Mouse (Mus musculus): ENCODE data around the gene Mgat1. TPM values are rescaled to one million over a fixed set of nuclear protein-coding genes. Genes with fewer than 3 reads are reported as not detected.

Gene Mgat1
- total RNA-seq, 2 experiments from 2014 or later, result 35.7 to 39.5 TPM

GRCm38 (mm10) chr11:49236891-49237290, 7.1 kb upstream of the Mgat1 start:
- intact Hi-C loops (cut with DNase I; ENCODE audit: low total_unique reads), result no loop called here
- DNase-seq, result no peak

- no peak for DNase-seq
- intact Hi-C loops (cut with DNase I; ENCODE audit: low total_unique reads), result no loop called here
These were observed 6.5 kb upstream of the Mgat1 start for GRCm38 (mm10) chr11:49237532-49237931.

GRCm38 (mm10) chr11:49240310-49240709, 3.7 kb upstream of the Mgat1 start:
- no peak for DNase-seq
- intact Hi-C loops (cut with DNase I; ENCODE audit: low total_unique reads), result no loop called here

GRCm38 (mm10) chr11:49240874-49241273, 3.1 kb upstream of the Mgat1 start:
- DNase-seq, result no peak
- intact Hi-C loops (cut with DNase I; ENCODE audit: low total_unique reads), result no loop called here

- intact Hi-C loops (cut with DNase I; ENCODE audit: low total_unique reads), result no loop called here
These were observed 2.5 kb upstream of the Mgat1 start for GRCm38 (mm10) chr11:49241471-49241870.

GRCm38 (mm10) chr11:49242944-49243626, 906 bp upstream of the Mgat1 start:
- no peak for DNase-seq
- intact Hi-C loops (cut with DNase I; ENCODE audit: low total_unique reads), result no loop called here

More at GRCm38 (mm10) chr11:49241471-49241870, 2.5 kb upstream of the Mgat1 start:
- no peak for DNase-seq

GRCm38 (mm10) chr11:49244595-49244930, 572 bp downstream of the Mgat1 start:
- no peak for DNase-seq
- intact Hi-C loops (cut with DNase I; ENCODE audit: low total_unique reads), result no loop called here

GRCm38 (mm10) chr11:49245176-49245575, 1.2 kb downstream of the Mgat1 start:
- intact Hi-C loops (cut with DNase I; ENCODE audit: low total_unique reads), result no loop called here
- peak; percentile 46 for DNase-seq

GRCm38 (mm10) chr11:49245634-49246415, 1.8 kb downstream of the Mgat1 start:
- no peak for DNase-seq
- intact Hi-C loops (cut with DNase I; ENCODE audit: low total_unique reads), result no loop called here

- DNase-seq, result no peak
- intact Hi-C loops (cut with DNase I; ENCODE audit: low total_unique reads), result no loop called here
These were observed 2.5 kb downstream of the Mgat1 start for GRCm38 (mm10) chr11:49246523-49246922.

- intact Hi-C loops (cut with DNase I; ENCODE audit: low total_unique reads), result no loop called here
- DNase-seq, result no peak
These were observed 3.3 kb downstream of the Mgat1 start for GRCm38 (mm10) chr11:49247255-49247654.

GRCm38 (mm10) chr11:49248226-49248973, 4.4 kb downstream of the Mgat1 start:
- intact Hi-C loops (cut with DNase I; ENCODE audit: low total_unique reads), result no loop called here

GRCm38 (mm10) chr11:49248974-49249700, 5.1 kb downstream of the Mgat1 start:
- intact Hi-C loops (cut with DNase I; ENCODE audit: low total_unique reads), result no loop called here
- DNase-seq, result no peak

More at GRCm38 (mm10) chr11:49248226-49248973, 4.4 kb downstream of the Mgat1 start:
- no peak for DNase-seq

GRCm38 (mm10) chr11:49249811-49250421, 5.9 kb downstream of the Mgat1 start:
- no peak for DNase-seq
- intact Hi-C loops (cut with DNase I; ENCODE audit: low total_unique reads), result loop anchor here (5.0 kb wide), 1 partner anchor 48 kb away; the partner anchor contains the start of gene Zfp62

GRCm38 (mm10) chr11:49250422-49251379, 6.7 kb downstream of the Mgat1 start:
- peak; percentile 92 for DNase-seq
- intact Hi-C loops (cut with DNase I; ENCODE audit: low total_unique reads), result loop anchor here (5.0 kb wide), 1 partner anchor 48 kb away; the partner anchor contains the start of gene Zfp62

- intact Hi-C loops (cut with DNase I; ENCODE audit: low total_unique reads), result loop anchor here (5.0 kb wide), 1 partner anchor 49 kb away; the partner anchor contains the start of gene Zfp62
- no peak for DNase-seq
These were observed 7.4 kb downstream of the Mgat1 start for GRCm38 (mm10) chr11:49251380-49251761.

GRCm38 (mm10) chr11:49252048-49252447, 8.1 kb downstream of the Mgat1 start:
- intact Hi-C loops (cut with DNase I; ENCODE audit: low total_unique reads), result loop anchor here (5.0 kb wide), 1 partner anchor 50 kb away; the partner anchor contains the start of gene Zfp62
- no peak for DNase-seq

GRCm38 (mm10) chr11:49253035-49253434, 9.0 kb downstream of the Mgat1 start:
- intact Hi-C loops (cut with DNase I; ENCODE audit: low total_unique reads), result loop anchor here (5.0 kb wide), 1 partner anchor 51 kb away; the partner anchor contains the start of gene Zfp62
- no peak for DNase-seq

All from gastrocnemius, postnatal 14 days (tissue).